36 mouse cellular contexts compared by ENCODE assay signal in the genomic region with DNA sequence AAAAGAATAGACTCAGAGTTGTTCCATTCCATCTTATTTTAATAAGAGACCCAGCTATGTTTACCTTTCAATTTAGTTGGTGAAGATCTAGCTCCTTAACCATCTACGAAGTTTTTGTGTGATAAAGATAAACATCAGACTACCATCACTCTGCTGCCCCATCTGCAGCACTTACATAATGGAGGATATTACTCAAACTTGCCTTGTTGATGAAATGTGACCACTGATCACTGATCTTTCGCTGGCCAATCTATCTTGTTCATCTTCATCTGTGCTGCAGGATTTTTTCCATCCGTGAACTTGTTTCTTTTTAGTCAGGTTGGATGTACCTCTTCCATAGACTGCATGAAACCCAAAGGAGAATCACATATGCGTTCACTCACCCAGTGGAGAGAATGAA. TPM values are rescaled to one million over a fixed set of nuclear protein-coding genes. Genes with fewer than 3 reads are reported as not detected.
"Had no signal": no experiment of that assay in that cellular context is flagged by ENCODE, and none has a peak within 500 bp of the region (broad histone marks: within the 10 kb centered on the region; RNA-seq: fewer than 3 reads in every experiment).

No protein-coding gene starts in this region.

- H3K4me1 ChIP-seq: limb, embryonic 10.5 days; limb, embryonic 12.5 days; limb, embryonic 13.5 days; limb, embryonic 15.5 days; liver, embryonic 12.5 days; liver, embryonic 13.5 days; liver, embryonic 15.5 days; lung, embryonic 15.5 days; midbrain, embryonic 12.5 days; midbrain, embryonic 13.5 days; midbrain, embryonic 15.5 days; neural tube, embryonic 12.5 days had no signal

- DNase-seq: left cerebral cortex, postnatal 4 days; liver; liver, embryonic 13.5 days; liver, postnatal 0 days; lung, adult 18-20 months; lung, adult 2 months; lung, embryonic 14.5 days; lung, postnatal 10 days; lung, postnatal 14 days; lung, postnatal 36 days; lung, postnatal 4 days; midbrain, embryonic 14.5 days had no signal

- H3K9me3 ChIP-seq: limb, embryonic 10.5 days; limb, embryonic 12.5 days; limb, embryonic 13.5 days; limb, embryonic 15.5 days; liver, embryonic 12.5 days; liver, embryonic 13.5 days; liver, embryonic 15.5 days; lung, embryonic 15.5 days; megakaryocyte, embryonic 14.5 days; midbrain, embryonic 12.5 days; midbrain, embryonic 13.5 days; midbrain, embryonic 15.5 days; neural tube, embryonic 12.5 days had no signal

- H3K27ac ChIP-seq: limb, embryonic 10.5 days; limb, embryonic 12.5 days; limb, embryonic 13.5 days; limb, embryonic 15.5 days; liver, embryonic 12.5 days; liver, embryonic 13.5 days; liver, embryonic 14.5 days; liver, embryonic 15.5 days; lung, embryonic 15.5 days; macrophage; midbrain, embryonic 12.5 days; midbrain, embryonic 13.5 days; midbrain, embryonic 15.5 days; neural tube, embryonic 12.5 days had no signal

- ATAC-seq: liver, embryonic 12.5 days; liver, postnatal 0 days; lung, postnatal 0 days; midbrain, embryonic 13.5 days; midbrain, embryonic 15.5 days; midbrain, embryonic 16.5 days had no signal

- H3K4me3 ChIP-seq: limb, embryonic 10.5 days; limb, embryonic 12.5 days; limb, embryonic 13.5 days; limb, embryonic 15.5 days; liver, embryonic 12.5 days; liver, embryonic 13.5 days; liver, embryonic 15.5 days; lung, embryonic 15.5 days; megakaryocyte, embryonic 14.5 days; midbrain, embryonic 12.5 days; midbrain, embryonic 13.5 days; midbrain, embryonic 15.5 days; myocyte; neural tube, embryonic 12.5 days had no signal

- H3K27me3 ChIP-seq: limb, embryonic 12.5 days; limb, embryonic 13.5 days; limb, embryonic 15.5 days; liver, embryonic 12.5 days; liver, embryonic 13.5 days; liver, embryonic 15.5 days; lung, embryonic 15.5 days; megakaryocyte, embryonic 14.5 days; midbrain, embryonic 12.5 days; midbrain, embryonic 13.5 days; midbrain, embryonic 15.5 days; neural tube, embryonic 12.5 days had no signal

- H3K36me3 ChIP-seq: limb, embryonic 10.5 days; limb, embryonic 12.5 days; limb, embryonic 13.5 days; limb, embryonic 15.5 days; liver, embryonic 12.5 days; liver, embryonic 13.5 days; liver, embryonic 15.5 days; lung, embryonic 15.5 days; midbrain, embryonic 12.5 days; midbrain, embryonic 13.5 days; midbrain, embryonic 15.5 days; neural tube, embryonic 12.5 days had no signal

RNA-seq across cellular contexts. Expression of a gene that starts 20.6 kb away (rescaled TPM):
- total RNA-seq: left cerebral cortex, postnatal 14 days; left cerebral cortex, postnatal 25 days; left cerebral cortex, postnatal 36 days had no signal

RNA-seq across cellular contexts. Expression of a gene that starts 29.2 kb away (rescaled TPM):
- total RNA-seq: left cerebral cortex, adult 8-10 months; left cerebral cortex, postnatal 14 days; left cerebral cortex, postnatal 25 days; left cerebral cortex, postnatal 4 days; midbrain, postnatal 0 days had no signal
- polyA plus RNA-seq: limb, embryonic 10.5 days; limb, embryonic 11.5 days; limb, embryonic 12.5 days; liver, embryonic 12.5 days; midbrain, embryonic 12.5 days; midbrain, embryonic 13.5 days; midbrain, embryonic 14.5 days; midbrain, embryonic 15.5 days; midbrain, embryonic 16.5 days; myocyte; neural tube, embryonic 11.5 days; neural tube, embryonic 12.5 days had no signal
